Mouse (Mus musculus): Measurements from ENCODE around the gene Tmem19. TPM values are rescaled to one million over a fixed set of nuclear protein-coding genes. Genes with fewer than 3 reads are reported as not detected.

Tmem19 gene
- 16.6 TPM for polyA plus RNA-seq (2012; fragmentation: generic; extraction: Trizol)
- long read RNA-seq, experiment 1, transcript Tmem19-204 (6 exons, 3,084 nt): minor isoform, 6 of 42 reads
- long read RNA-seq, experiment 1, transcript Tmem19-201 (7 exons, 3,012 nt): major isoform, 20 of 42 reads
- long read RNA-seq, experiment 1, partial matches to known transcripts: 5 of 42 reads
- long read RNA-seq, experiment 1, other reads (novel, unspliced or antisense): 9 of 42 reads
- long read RNA-seq, experiment 2, transcript Tmem19-204 (6 exons, 3,084 nt): minor isoform, 37 of 193 reads
- long read RNA-seq, experiment 2, transcript Tmem19-201 (7 exons, 3,012 nt): major isoform, 66 of 193 reads
- long read RNA-seq, experiment 2, transcript Tmem19-209 (7 exons, 2,949 nt): minor isoform, 6 of 193 reads
- long read RNA-seq, experiment 2, partial matches to known transcripts: 33 of 193 reads
- long read RNA-seq, experiment 2, other reads (novel, unspliced or antisense): 48 of 193 reads

DNA sequence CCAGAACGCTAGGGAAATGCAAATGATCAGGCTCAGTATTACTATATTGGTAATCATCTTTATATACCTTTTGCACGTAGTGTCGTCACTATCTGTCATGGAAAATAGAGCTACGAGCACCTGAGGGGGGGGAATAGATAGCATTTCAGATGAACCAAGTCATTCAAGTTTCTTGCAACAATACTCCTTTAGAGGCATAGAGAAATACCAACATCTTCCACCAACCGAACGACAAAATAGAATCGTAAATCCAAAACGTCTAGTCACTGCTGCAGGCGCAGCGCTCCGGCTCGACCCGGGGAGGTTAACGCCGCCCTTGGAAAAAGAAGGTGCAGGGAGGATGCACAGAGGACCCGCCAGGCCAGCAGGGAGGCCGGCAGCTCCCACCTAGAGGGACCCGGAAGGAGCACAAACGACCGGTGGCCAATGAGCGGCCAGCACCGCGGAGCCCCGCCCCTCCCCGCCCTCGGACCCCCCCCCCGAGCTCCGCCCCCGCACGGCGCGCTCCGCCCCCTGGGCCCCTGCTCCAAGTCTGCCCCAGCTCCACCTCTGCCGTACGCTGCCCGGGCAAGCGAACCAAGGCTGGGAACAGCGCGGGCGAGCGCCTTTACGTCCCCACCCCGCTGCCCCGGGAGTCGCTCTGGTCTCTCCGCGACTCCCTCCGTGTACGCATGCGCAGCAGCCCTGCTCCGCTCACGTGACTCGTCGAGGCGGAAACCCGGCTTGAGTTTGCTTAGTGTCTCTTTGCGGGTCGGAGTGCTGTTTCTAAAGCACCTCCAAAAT, at the start of gene Tmem19:
TSS of gene Tmem19 (minus strand) at position 662 of the 783 bp plus-strand sequence.
- Histone ChIP-seq H3K4me3 (ENCODE audit: insufficient read depth, poor library complexity, severe bottlenecking) (peak within 1 kb of the TSS; percentile 38), H3K79me2 (ENCODE audit: control insufficient read depth, insufficient read depth) (peaks cover 12% of the 10 kb centered on the region), H3K27me3 (ENCODE audit: control insufficient read depth, insufficient read depth, insufficient read length) (no peaks in the 10 kb centered on the region), H3K79me3 (ENCODE audit: low read depth) (no peaks in the 10 kb centered on the region), H3K36me3 (ENCODE audit: control insufficient read depth, insufficient read depth) (no peaks in the 10 kb centered on the region), H3ac (ENCODE audit: control insufficient read depth, insufficient read length, low read depth) (peak within 1 kb of the TSS; percentile 69)
- TF ChIP-seq USF1 (IDR thresholded peaks at IDR 0.05; ENCODE audit: low read depth): peak; percentile 100
- TF ChIP-seq MAX (IDR thresholded peaks at IDR 0.05): peak; percentile 29
- no peak for TF ChIP-seq CEBPB (IDR thresholded peaks at IDR 0.05; ENCODE audit: low read depth)

DNA sequence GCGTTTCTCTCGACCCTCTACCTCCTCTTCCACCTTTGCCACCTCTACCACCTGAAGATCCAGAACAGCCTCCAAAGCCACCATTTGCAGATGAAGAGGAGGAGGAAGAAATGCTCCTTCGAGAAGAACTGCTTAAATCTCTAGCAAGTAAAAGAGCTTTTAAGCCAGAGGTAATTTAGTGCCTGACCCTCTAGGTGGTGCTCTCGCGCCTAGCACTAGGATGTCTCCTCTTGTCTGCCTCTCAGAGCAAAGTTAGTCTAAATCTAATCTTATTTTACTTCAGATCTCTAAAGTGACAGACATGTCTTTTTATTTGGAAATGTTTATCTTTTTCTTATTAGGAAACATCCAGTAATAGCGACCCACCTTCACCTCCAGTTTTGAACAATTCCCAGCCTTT, 44.1 kb upstream of the Tmem19 start:
- H3K79me3 ChIP-seq (ENCODE audit: low read depth): peaks cover 1% of the 10 kb centered on the region
- TF ChIP-seq MAX (IDR thresholded peaks at IDR 0.05) (no peak), MYOG (IDR thresholded peaks at IDR 0.05; ENCODE audit: control insufficient read depth, extremely low read depth, insufficient read length) (no peak), CTCF (IDR thresholded peaks at IDR 0.05; ENCODE audit: control insufficient read depth, insufficient read depth, insufficient read length) (no peak), CEBPB (IDR thresholded peaks at IDR 0.05; ENCODE audit: low read depth) (no peak), FOSL1 (IDR thresholded peaks at IDR 0.05; ENCODE audit: insufficient read depth, low read length, poor library complexity, severe bottlenecking) (no peak), MYOD1 (IDR thresholded peaks at IDR 0.05; ENCODE audit: control insufficient read depth, insufficient read length, low read depth) (no peak), USF1 (IDR thresholded peaks at IDR 0.05; ENCODE audit: low read depth) (no peak)
- no peaks in the 10 kb centered on the region for H3K27me3 ChIP-seq (ENCODE audit: control insufficient read depth, insufficient read depth, insufficient read length)
- peaks cover 96% of the 10 kb centered on the region for H3K36me3 ChIP-seq (ENCODE audit: control insufficient read depth, insufficient read depth)
- no peak overlapping the region for H3K4me3 ChIP-seq (ENCODE audit: insufficient read depth, poor library complexity, severe bottlenecking)
- no peak overlapping the region for H3ac ChIP-seq (ENCODE audit: control insufficient read depth, insufficient read length, low read depth)
- H3K79me2 ChIP-seq (ENCODE audit: control insufficient read depth, insufficient read depth): peaks cover 14% of the 10 kb centered on the region

DNA sequence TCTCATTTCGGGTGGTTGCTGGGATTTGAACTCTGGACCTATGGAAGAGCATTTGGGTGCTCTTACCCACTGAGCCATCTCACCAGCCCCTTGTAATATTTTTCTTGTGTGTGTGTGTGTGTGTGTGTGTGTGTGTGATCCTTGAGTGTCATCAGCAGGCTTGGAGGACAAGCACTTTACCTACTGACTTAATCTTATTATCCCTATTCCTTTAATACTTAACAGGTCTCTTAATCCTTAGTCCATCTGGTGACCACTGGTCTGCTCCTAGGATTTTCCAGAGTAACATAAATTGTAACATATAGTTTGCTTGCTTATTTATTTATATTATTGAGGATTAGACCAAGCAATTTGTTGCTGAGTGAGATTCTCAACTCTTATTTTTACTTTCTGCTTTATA, 29.6 kb upstream of the Tmem19 start:
- peaks cover 87% of the 10 kb centered on the region for H3K79me3 ChIP-seq (ENCODE audit: low read depth)
- H3K4me3 ChIP-seq (ENCODE audit: insufficient read depth, poor library complexity, severe bottlenecking): no peak overlapping the region
- H3ac ChIP-seq (ENCODE audit: control insufficient read depth, insufficient read length, low read depth): no peak overlapping the region
- TF ChIP-seq CEBPB (IDR thresholded peaks at IDR 0.05; ENCODE audit: low read depth): no peak
- no peak for TF ChIP-seq CTCF (IDR thresholded peaks at IDR 0.05; ENCODE audit: control insufficient read depth, insufficient read depth, insufficient read length)
- no peak for TF ChIP-seq MYOG (IDR thresholded peaks at IDR 0.05; ENCODE audit: control insufficient read depth, extremely low read depth, insufficient read length)
- TF ChIP-seq MYOD1 (IDR thresholded peaks at IDR 0.05; ENCODE audit: control insufficient read depth, insufficient read length, low read depth): no peak
- TF ChIP-seq USF1 (IDR thresholded peaks at IDR 0.05; ENCODE audit: low read depth): no peak
- TF ChIP-seq FOSL1 (IDR thresholded peaks at IDR 0.05; ENCODE audit: insufficient read depth, low read length, poor library complexity, severe bottlenecking): no peak
- TF ChIP-seq MAX (IDR thresholded peaks at IDR 0.05): no peak
- H3K79me2 ChIP-seq (ENCODE audit: control insufficient read depth, insufficient read depth): peaks cover 100% of the 10 kb centered on the region
- peaks cover 88% of the 10 kb centered on the region for H3K36me3 ChIP-seq (ENCODE audit: control insufficient read depth, insufficient read depth)
- H3K27me3 ChIP-seq (ENCODE audit: control insufficient read depth, insufficient read depth, insufficient read length): no peaks in the 10 kb centered on the region

DNA sequence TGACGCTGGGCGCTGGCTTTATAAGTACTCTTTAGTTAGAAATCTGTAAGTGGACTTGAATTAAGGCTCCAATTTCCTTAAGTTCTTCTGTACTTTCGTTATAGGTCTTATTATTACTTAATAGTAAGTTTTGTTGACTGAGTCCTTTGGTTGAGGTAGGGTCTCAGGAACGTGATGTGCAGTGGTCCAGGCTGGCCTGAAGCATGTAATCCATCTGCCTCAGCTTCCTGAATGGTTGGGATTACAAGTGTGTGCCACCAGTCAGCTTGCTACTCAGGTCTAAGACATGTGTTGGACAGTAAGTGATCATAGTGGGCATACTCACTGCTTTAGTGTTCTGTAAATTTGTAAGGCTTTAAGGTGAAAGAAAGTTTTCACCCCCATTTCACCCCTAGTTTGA, 28.8 kb upstream of the Tmem19 start:
- Histone ChIP-seq H3K27me3 (ENCODE audit: control insufficient read depth, insufficient read depth, insufficient read length) (no peaks in the 10 kb centered on the region), H3K36me3 (ENCODE audit: control insufficient read depth, insufficient read depth) (peaks cover 86% of the 10 kb centered on the region)

DNA sequence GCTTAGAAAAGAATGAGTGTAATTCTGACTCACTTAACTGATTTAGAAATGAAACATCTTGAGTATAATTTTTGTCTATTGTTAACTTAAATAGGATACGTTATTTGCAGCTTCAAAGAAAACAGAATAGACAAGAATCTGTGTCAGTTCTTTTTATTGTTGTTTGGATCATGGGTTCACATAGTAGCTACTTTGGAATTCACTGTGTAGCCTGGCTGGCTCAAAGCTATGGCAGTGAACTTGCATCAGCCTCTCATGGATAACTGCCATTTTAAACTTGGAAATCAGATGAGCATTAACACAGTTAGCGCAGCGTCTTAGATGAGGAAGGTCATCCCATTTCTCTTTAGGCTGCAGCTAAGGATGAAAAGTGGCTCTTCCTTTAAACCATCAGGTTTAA, 25.6 kb upstream of the Tmem19 start:
- Histone ChIP-seq H3K36me3 (ENCODE audit: control insufficient read depth, insufficient read depth) (peaks cover 57% of the 10 kb centered on the region), H3K79me3 (ENCODE audit: low read depth) (peaks cover 79% of the 10 kb centered on the region), H3ac (ENCODE audit: control insufficient read depth, insufficient read length, low read depth) (no peak overlapping the region), H3K4me3 (ENCODE audit: insufficient read depth, poor library complexity, severe bottlenecking) (no peak overlapping the region), H3K27me3 (ENCODE audit: control insufficient read depth, insufficient read depth, insufficient read length) (no peaks in the 10 kb centered on the region), H3K79me2 (ENCODE audit: control insufficient read depth, insufficient read depth) (peaks cover 95% of the 10 kb centered on the region)
- TF ChIP-seq FOSL1 (IDR thresholded peaks at IDR 0.05; ENCODE audit: insufficient read depth, low read length, poor library complexity, severe bottlenecking): no peak
- no peak for TF ChIP-seq MYOG (IDR thresholded peaks at IDR 0.05; ENCODE audit: control insufficient read depth, extremely low read depth, insufficient read length)
- TF ChIP-seq CTCF (IDR thresholded peaks at IDR 0.05; ENCODE audit: control insufficient read depth, insufficient read depth, insufficient read length): no peak
- no peak for TF ChIP-seq USF1 (IDR thresholded peaks at IDR 0.05; ENCODE audit: low read depth)
- no peak for TF ChIP-seq MYOD1 (IDR thresholded peaks at IDR 0.05; ENCODE audit: control insufficient read depth, insufficient read length, low read depth)
- TF ChIP-seq MAX (IDR thresholded peaks at IDR 0.05): no peak
- TF ChIP-seq CEBPB (IDR thresholded peaks at IDR 0.05; ENCODE audit: low read depth): no peak

More for the DNA sequence above, 28.8 kb upstream of the Tmem19 start:
- no peak for TF ChIP-seq USF1 (IDR thresholded peaks at IDR 0.05; ENCODE audit: low read depth)
- TF ChIP-seq CEBPB (IDR thresholded peaks at IDR 0.05; ENCODE audit: low read depth): no peak
- TF ChIP-seq MYOD1 (IDR thresholded peaks at IDR 0.05; ENCODE audit: control insufficient read depth, insufficient read length, low read depth): no peak
- TF ChIP-seq FOSL1 (IDR thresholded peaks at IDR 0.05; ENCODE audit: insufficient read depth, low read length, poor library complexity, severe bottlenecking): no peak
- no peak for TF ChIP-seq MYOG (IDR thresholded peaks at IDR 0.05; ENCODE audit: control insufficient read depth, extremely low read depth, insufficient read length)
- TF ChIP-seq CTCF (IDR thresholded peaks at IDR 0.05; ENCODE audit: control insufficient read depth, insufficient read depth, insufficient read length): no peak
- TF ChIP-seq MAX (IDR thresholded peaks at IDR 0.05): no peak
- Histone ChIP-seq H3K4me3 (ENCODE audit: insufficient read depth, poor library complexity, severe bottlenecking) (no peak overlapping the region), H3K79me3 (ENCODE audit: low read depth) (peaks cover 88% of the 10 kb centered on the region), H3ac (ENCODE audit: control insufficient read depth, insufficient read length, low read depth) (no peak overlapping the region), H3K79me2 (ENCODE audit: control insufficient read depth, insufficient read depth) (peaks cover 100% of the 10 kb centered on the region)

Data from C2C12 (cell line).